Mouse (Mus musculus): ENCODE data around the gene Gm39653.

DNA sequence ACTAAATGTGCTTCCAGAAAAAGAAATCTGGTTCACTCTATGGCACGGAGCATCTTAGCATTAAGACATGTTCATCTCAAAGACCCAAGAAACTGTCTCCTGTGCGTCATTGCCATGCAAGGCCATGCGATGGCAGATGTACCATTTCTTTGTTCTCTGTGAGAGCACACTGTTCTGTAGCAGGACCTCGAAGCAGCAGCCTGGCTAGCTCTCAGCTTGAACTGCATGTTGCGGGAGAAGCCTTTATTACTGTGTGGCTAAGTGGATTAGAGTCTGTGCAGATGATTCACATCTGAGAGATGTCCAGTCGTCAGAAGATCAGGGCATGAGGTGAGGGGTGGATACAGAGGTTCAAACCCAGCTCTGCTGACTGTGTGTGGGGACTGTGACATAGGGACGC, 28.9 kb upstream of the Gm39653 start:
- TF ChIP-seq CTCF (IDR thresholded peaks at IDR 0.05; ENCODE audit: borderline replicate concordance, control insufficient read depth, extremely low read depth, insufficient read depth, low read length, poor library complexity): no peak
- no peak for TF ChIP-seq POLR2A (IDR thresholded peaks at IDR 0.05; ENCODE audit: control insufficient read depth, extremely low read depth, insufficient read depth, low read length, poor library complexity)
